Mouse (Mus musculus) ES-Bruce4 (cell line): Measurements from ENCODE around the gene Cdk17. TPM values are rescaled to one million over a fixed set of nuclear protein-coding genes. Genes with fewer than 3 reads are reported as not detected.

Source experiments
- H3K27ac ChIP-seq: 2 replicates; pipeline ENCODE4 v1.5.1; 2012; ENCODE audit warnings: low read length, inconsistent platforms; ENCODE audit not compliant: insufficient read depth
- H3K27me3 ChIP-seq: 2 replicates; pipeline ENCODE4 v1.6.1; 2012; ENCODE audit warnings: mild to moderate bottlenecking, low read length, inconsistent platforms; ENCODE audit not compliant: control insufficient read depth, poor library complexity, insufficient read depth, severe bottlenecking
- H3K36me3 ChIP-seq: 2 replicates; pipeline ENCODE4 v1.6.1; 2012; ENCODE audit warnings: inconsistent platforms, mild to moderate bottlenecking, low read length, moderate library complexity; ENCODE audit not compliant: control insufficient read depth, poor library complexity, insufficient read depth, severe bottlenecking
- H3K4me1 ChIP-seq: one replicate; pipeline ENCODE4 v1.8.1; 2011; ENCODE audit warnings: low read length; ENCODE audit not compliant: control insufficient read depth, insufficient read depth
- H3K4me3 ChIP-seq: 2 replicates; pipeline ENCODE4 v1.5.1; 2011; ENCODE audit warnings: low read depth, mild to moderate bottlenecking, low read length
- H3K9ac ChIP-seq: 2 replicates; pipeline ENCODE4 v1.6.1; 2012; ENCODE audit warnings: low read depth, mild to moderate bottlenecking, inconsistent platforms; ENCODE audit not compliant: poor library complexity, severe bottlenecking
- H3K9me3 ChIP-seq: replicated peaks from 2 replicates; pipeline ENCODE4 v1.6.1; 2012; ENCODE audit warnings: mild to moderate bottlenecking, low read length, inconsistent platforms; ENCODE audit not compliant: control insufficient read depth, poor library complexity, insufficient read depth, severe bottlenecking
- CTCF ChIP-seq: IDR thresholded peaks from one replicate; pipeline ENCODE4 v1.8.1; 2011; ENCODE audit warnings: low read depth, low read length
- EP300 ChIP-seq: IDR thresholded peaks from 2 replicates; pipeline ENCODE4 v1.6.1; 2011; ENCODE audit warnings: low read depth, low read length; ENCODE audit not compliant: insufficient read depth
- POLR2A ChIP-seq: IDR thresholded peaks from one replicate; pipeline ENCODE4 v1.8.1; 2011; ENCODE audit warnings: low read length; ENCODE audit not compliant: insufficient read depth
- polyA plus RNA-seq: library from polyadenylated mRNA; stranded (reverse); fragments of >200 nt; gene quantifications from 2 replicates; pipeline ENCODE4 v1.2.4, GENCODE M21; 2011; ENCODE audit warnings: low read depth; ENCODE audit not compliant: missing spikeins, insufficient read depth, insufficient read length

The Cdk17 gene
- polyA plus RNA-seq, 1 experiment: 44.2 TPM

- H3K9me3 ChIP-seq: no peaks in the 10 kb centered on the region
- no peak overlapping the region for H3K9ac ChIP-seq
- H3K4me3 ChIP-seq: no peak overlapping the region
- no peaks in the 10 kb centered on the region for H3K27me3 ChIP-seq
- no peak overlapping the region for H3K27ac ChIP-seq
- TF ChIP-seq POLR2A: no peak
- no peak for TF ChIP-seq EP300
- TF ChIP-seq CTCF: no peak
- peaks cover 10% of the 10 kb centered on the region for H3K4me1 ChIP-seq
- no peaks in the 10 kb centered on the region for H3K36me3 ChIP-seq
These were observed 141.2 kb downstream of the Cdk17 start for GRCm38 (mm10) chr10:93301831-93302230.

- Histone ChIP-seq H3K9me3 (no peaks in the 10 kb centered on the region), H3K4me3 (no peak overlapping the region), H3K27ac (no peak overlapping the region), H3K9ac (no peak overlapping the region), H3K27me3 (no peaks in the 10 kb centered on the region), H3K36me3 (no peaks in the 10 kb centered on the region), H3K4me1 (peaks cover 4% of the 10 kb centered on the region)
- TF ChIP-seq POLR2A: no peak
- no peak for TF ChIP-seq EP300
- no peak for TF ChIP-seq CTCF
These were observed 142.6 kb downstream of the Cdk17 start for GRCm38 (mm10) chr10:93303231-93303630.

DNA sequence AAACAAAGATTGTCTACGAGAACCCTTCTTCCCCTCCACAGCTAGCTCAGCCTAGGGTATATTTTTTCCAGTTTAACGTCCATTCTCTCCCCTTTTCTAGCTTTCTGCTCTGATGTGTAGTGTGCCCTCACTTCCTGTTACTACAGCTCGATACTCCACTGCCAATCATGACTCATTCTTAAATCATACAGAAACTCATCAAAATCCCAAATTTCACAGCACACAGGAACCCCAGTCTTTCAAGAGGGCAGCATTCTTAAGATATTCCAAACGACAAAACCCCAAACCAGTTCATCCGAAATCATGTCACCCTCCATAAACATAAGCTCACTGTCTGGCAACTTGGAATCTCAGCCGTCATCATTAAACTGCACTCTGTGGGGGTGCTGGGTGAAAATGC lies 145.3 kb downstream of the Cdk17 start:
- TF ChIP-seq EP300 (no peak), POLR2A (no peak), CTCF (no peak)
- Histone ChIP-seq H3K36me3 (no peaks in the 10 kb centered on the region), H3K9me3 (no peaks in the 10 kb centered on the region), H3K27me3 (no peaks in the 10 kb centered on the region), H3K27ac (no peak overlapping the region), H3K9ac (no peak overlapping the region), H3K4me1 (no peaks in the 10 kb centered on the region), H3K4me3 (no peak overlapping the region)

GRCm38 (mm10) chr10:93306367-93306766 lies 145.7 kb downstream of the Cdk17 start:
- TF ChIP-seq CTCF: no peak
- TF ChIP-seq EP300: no peak
- TF ChIP-seq POLR2A: no peak
- Histone ChIP-seq H3K36me3 (no peaks in the 10 kb centered on the region), H3K4me3 (no peak overlapping the region), H3K4me1 (no peaks in the 10 kb centered on the region), H3K27me3 (no peaks in the 10 kb centered on the region), H3K9me3 (no peaks in the 10 kb centered on the region), H3K27ac (no peak overlapping the region), H3K9ac (0 out of 2 replicates have a peak overlapping the region, but pooled peaks have one; percentile 30)

DNA sequence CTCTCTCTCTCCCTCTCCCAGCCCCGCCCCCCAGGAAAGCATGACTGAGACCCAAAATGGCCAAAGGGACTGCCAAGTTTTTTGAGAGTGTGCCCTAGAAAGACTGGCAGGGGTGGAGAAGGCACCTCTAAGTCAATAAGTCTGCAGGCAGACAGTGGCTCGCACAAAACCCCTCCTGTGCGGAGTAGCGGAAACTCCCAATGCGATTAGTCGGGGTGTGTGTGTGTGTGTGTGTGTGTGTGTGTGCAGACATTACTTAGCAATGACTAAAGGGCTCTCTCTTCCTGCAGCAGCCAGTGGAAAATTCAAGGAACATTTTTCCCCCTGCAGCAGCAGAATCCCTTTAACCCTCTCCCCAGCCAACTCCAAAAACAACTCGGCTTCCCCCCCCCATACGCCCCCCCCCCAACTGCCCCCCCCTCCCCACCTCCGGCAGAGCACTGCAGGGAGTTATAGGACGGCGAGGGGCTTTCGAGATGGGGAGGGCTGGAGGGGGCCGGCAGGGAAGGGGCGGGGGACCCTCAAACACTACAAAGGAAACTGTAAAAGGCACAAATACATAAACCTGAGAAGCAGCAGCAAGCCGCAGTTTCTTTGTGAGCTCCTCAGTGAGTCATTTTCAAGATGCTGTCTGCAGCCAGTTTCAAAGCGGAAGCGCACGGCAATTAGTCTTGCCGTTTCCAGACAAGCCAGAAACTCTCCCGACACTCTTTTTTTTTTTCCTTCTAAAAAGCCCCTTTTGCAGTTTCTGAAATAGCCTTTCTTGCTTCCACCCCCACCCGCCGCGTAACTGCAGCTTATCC lies 148.7 kb downstream of the Cdk17 start:
- no peaks in the 10 kb centered on the region for H3K36me3 ChIP-seq
- peak overlapping the region; percentile 68 for H3K4me3 ChIP-seq
- no peaks in the 10 kb centered on the region for H3K9me3 ChIP-seq
- no peak overlapping the region for H3K27ac ChIP-seq
- H3K4me1 ChIP-seq: no peaks in the 10 kb centered on the region
- H3K9ac ChIP-seq: peak overlapping the region; percentile 90
- no peaks in the 10 kb centered on the region for H3K27me3 ChIP-seq
- no peak for TF ChIP-seq CTCF

GRCm38 (mm10) chr10:93309934-93310621 lies 149.4 kb downstream of the Cdk17 start:
- Histone ChIP-seq H3K36me3 (no peaks in the 10 kb centered on the region), H3K9ac (peak overlapping the region; percentile 90), H3K27ac (no peak overlapping the region), H3K4me1 (no peaks in the 10 kb centered on the region), H3K9me3 (no peaks in the 10 kb centered on the region), H3K4me3 (peak overlapping the region; percentile 68), H3K27me3 (no peaks in the 10 kb centered on the region)
- TF ChIP-seq CTCF (no peak), POLR2A (no peak), EP300 (no peak)
